Mouse (Mus musculus): ENCODE measurements around the gene Clec12a. TPM values are rescaled to one million over a fixed set of nuclear protein-coding genes. Genes with fewer than 3 reads are reported as not detected.

Clec12a gene
- polyA plus RNA-seq, 1 experiment, result 0.13 TPM

- H3K4me1 ChIP-seq (ENCODE audit: control insufficient read depth, insufficient read depth, insufficient read length, low read length), result no peaks in the 10 kb centered on the region
- no peak overlapping the region for H3K4me3 ChIP-seq (ENCODE audit: low read depth, low read length)
- no peaks in the 10 kb centered on the region for H3K27me3 ChIP-seq (ENCODE audit: control insufficient read depth, insufficient read depth, low read length)
- 66% methylated on average over 7 of the region's 7 CpGs for WGBS
- H3K27ac ChIP-seq (ENCODE audit: insufficient read depth, low read depth, low read length), result no peak overlapping the region
- no peak for TF ChIP-seq POLR2A (IDR thresholded peaks at IDR 0.05; ENCODE audit: low read depth, low read length)
- TF ChIP-seq CTCF (IDR thresholded peaks at IDR 0.05; ENCODE audit: extremely low read depth, insufficient read length, insufficient replicate concordance, low read depth, low read length), result no peak
- no peaks in the 10 kb centered on the region for H3K36me3 ChIP-seq (ENCODE audit: control insufficient read depth, insufficient read depth, low read length)
Measured at GRCm38 (mm10) chr6:129369374-129370132, 27.1 kb downstream of the Clec12a start.

GRCm38 (mm10) chr6:129374937-129375471, 32.5 kb downstream of the Clec12a start:
- Histone ChIP-seq H3K4me1 (ENCODE audit: control insufficient read depth, insufficient read depth, insufficient read length, low read length) (no peaks in the 10 kb centered on the region), H3K27ac (ENCODE audit: insufficient read depth, low read depth, low read length) (no peak overlapping the region), H3K4me3 (ENCODE audit: low read depth, low read length) (no peak overlapping the region), H3K36me3 (ENCODE audit: control insufficient read depth, insufficient read depth, low read length) (no peaks in the 10 kb centered on the region), H3K27me3 (ENCODE audit: control insufficient read depth, insufficient read depth, low read length) (no peaks in the 10 kb centered on the region)
- TF ChIP-seq CTCF (IDR thresholded peaks at IDR 0.05; ENCODE audit: extremely low read depth, insufficient read length, insufficient replicate concordance, low read depth, low read length) (no peak), POLR2A (IDR thresholded peaks at IDR 0.05; ENCODE audit: low read depth, low read length) (no peak)
- WGBS, result 13% methylated on average over 2 of the region's 2 CpGs

- Histone ChIP-seq H3K4me3 (ENCODE audit: low read depth, low read length) (no peak overlapping the region), H3K36me3 (ENCODE audit: control insufficient read depth, insufficient read depth, low read length) (no peaks in the 10 kb centered on the region), H3K4me1 (ENCODE audit: control insufficient read depth, insufficient read depth, insufficient read length, low read length) (0 out of 2 replicates have a peak, but pooled peaks cover 2% of the 10 kb centered on the region), H3K27me3 (ENCODE audit: control insufficient read depth, insufficient read depth, low read length) (no peaks in the 10 kb centered on the region), H3K27ac (ENCODE audit: insufficient read depth, low read depth, low read length) (no peak overlapping the region)
- WGBS, result 83% methylated on average over 4 of the region's 4 CpGs
- TF ChIP-seq CTCF (IDR thresholded peaks at IDR 0.05; ENCODE audit: extremely low read depth, insufficient read length, insufficient replicate concordance, low read depth, low read length) (no peak), POLR2A (IDR thresholded peaks at IDR 0.05; ENCODE audit: low read depth, low read length) (no peak)
Measured at GRCm38 (mm10) chr6:129380454-129380853, 38.0 kb downstream of the Clec12a start.

GRCm38 (mm10) chr6:129381736-129382135, 39.2 kb downstream of the Clec12a start:
- H3K27me3 ChIP-seq (ENCODE audit: control insufficient read depth, insufficient read depth, low read length), result no peaks in the 10 kb centered on the region
- H3K36me3 ChIP-seq (ENCODE audit: control insufficient read depth, insufficient read depth, low read length), result no peaks in the 10 kb centered on the region
- TF ChIP-seq CTCF (IDR thresholded peaks at IDR 0.05; ENCODE audit: extremely low read depth, insufficient read length, insufficient replicate concordance, low read depth, low read length), result no peak
- no peak for TF ChIP-seq POLR2A (IDR thresholded peaks at IDR 0.05; ENCODE audit: low read depth, low read length)
- no peak overlapping the region for H3K4me3 ChIP-seq (ENCODE audit: low read depth, low read length)
- H3K4me1 ChIP-seq (ENCODE audit: control insufficient read depth, insufficient read depth, insufficient read length, low read length), result 0 out of 2 replicates have a peak, but pooled peaks cover 2% of the 10 kb centered on the region
- H3K27ac ChIP-seq (ENCODE audit: insufficient read depth, low read depth, low read length), result no peak overlapping the region
- WGBS, result 19% methylated on average over 1 of the region's 1 CpGs

GRCm38 (mm10) chr6:129383466-129383865, 41.0 kb downstream of the Clec12a start:
- TF ChIP-seq POLR2A (IDR thresholded peaks at IDR 0.05; ENCODE audit: low read depth, low read length), result no peak
- no peak for TF ChIP-seq CTCF (IDR thresholded peaks at IDR 0.05; ENCODE audit: extremely low read depth, insufficient read length, insufficient replicate concordance, low read depth, low read length)
- Histone ChIP-seq H3K4me1 (ENCODE audit: control insufficient read depth, insufficient read depth, insufficient read length, low read length) (0 out of 2 replicates have a peak, but pooled peaks cover 2% of the 10 kb centered on the region), H3K4me3 (ENCODE audit: low read depth, low read length) (no peak overlapping the region), H3K27me3 (ENCODE audit: control insufficient read depth, insufficient read depth, low read length) (no peaks in the 10 kb centered on the region), H3K36me3 (ENCODE audit: control insufficient read depth, insufficient read depth, low read length) (no peaks in the 10 kb centered on the region), H3K27ac (ENCODE audit: insufficient read depth, low read depth, low read length) (no peak overlapping the region)
- WGBS, result 17% methylated on average over 3 of the region's 3 CpGs

- Histone ChIP-seq H3K27ac (ENCODE audit: insufficient read depth, low read depth, low read length) (no peak overlapping the region), H3K4me3 (ENCODE audit: low read depth, low read length) (no peak overlapping the region), H3K36me3 (ENCODE audit: control insufficient read depth, insufficient read depth, low read length) (no peaks in the 10 kb centered on the region), H3K27me3 (ENCODE audit: control insufficient read depth, insufficient read depth, low read length) (no peaks in the 10 kb centered on the region), H3K4me1 (ENCODE audit: control insufficient read depth, insufficient read depth, insufficient read length, low read length) (0 out of 2 replicates have a peak, but pooled peaks cover 2% of the 10 kb centered on the region)
- WGBS, result 90% methylated on average over 4 of the region's 4 CpGs
- TF ChIP-seq CTCF (IDR thresholded peaks at IDR 0.05; ENCODE audit: extremely low read depth, insufficient read length, insufficient replicate concordance, low read depth, low read length), result no peak
Measured at GRCm38 (mm10) chr6:129385000-129385399, 42.5 kb downstream of the Clec12a start.

GRCm38 (mm10) chr6:129385774-129386173, 43.3 kb downstream of the Clec12a start, which contains the start of gene Clec12b:
Gene Clec12b, minus strand, starts transcription at chr6:129385874.
- Histone ChIP-seq H3K4me3 (ENCODE audit: low read depth, low read length) (no peak within 1 kb of the TSS), H3K27ac (ENCODE audit: insufficient read depth, low read depth, low read length) (no peak within 1 kb of the TSS), H3K4me1 (ENCODE audit: control insufficient read depth, insufficient read depth, insufficient read length, low read length) (0 out of 2 replicates have a peak, but pooled peaks cover 2% of the 10 kb centered on the region), H3K36me3 (ENCODE audit: control insufficient read depth, insufficient read depth, low read length) (no peaks in the 10 kb centered on the region), H3K27me3 (ENCODE audit: control insufficient read depth, insufficient read depth, low read length) (no peaks in the 10 kb centered on the region)
- WGBS, result 76% methylated on average over 2 of the region's 2 CpGs
- TF ChIP-seq POLR2A (IDR thresholded peaks at IDR 0.05; ENCODE audit: low read depth, low read length), result no peak
- TF ChIP-seq CTCF (IDR thresholded peaks at IDR 0.05; ENCODE audit: extremely low read depth, insufficient read length, insufficient replicate concordance, low read depth, low read length), result no peak

Data from small intestine, adult 2 months (tissue).